Mouse (Mus musculus) intestine, embryonic 16.5 days (tissue): ENCODE measurements around the gene Hsph1. TPM values are rescaled to one million over a fixed set of nuclear protein-coding genes. Genes with fewer than 3 reads are reported as not detected.

ENCODE experiments used
- ATAC-seq: fragments of 200-750 bp; cut with Nextera tagmentation; 2 replicates; pipeline ENCODE4 v1.8.0; 2017; ENCODE audit warnings: moderate TSS enrichment, moderate library complexity
- H3K27ac ChIP-seq: fragments of 300-500 bp; sonication (generic); 2 replicates; pipeline ENCODE4 v1.5.1; 2014; ENCODE audit warnings: mild to moderate bottlenecking, low read length
- H3K27me3 ChIP-seq: fragments of 300-500 bp; sonication (generic); replicated peaks from 2 replicates; pipeline ENCODE4 v1.6.1; 2014; ENCODE audit warnings: low read length, control low read depth, mixed read lengths; ENCODE audit not compliant: control insufficient read depth, insufficient read depth
- H3K36me3 ChIP-seq: fragments of 300-500 bp; sonication (generic); 2 replicates; pipeline ENCODE4 v1.6.1; 2014; ENCODE audit warnings: low read length, control low read depth; ENCODE audit not compliant: control insufficient read depth, insufficient read depth
- H3K4me1 ChIP-seq: fragments of 300-500 bp; sonication (generic); 2 replicates; pipeline ENCODE4 v1.6.1; 2014; ENCODE audit warnings: low read length, control low read depth, mixed read lengths; ENCODE audit not compliant: control insufficient read depth, insufficient read depth
- H3K4me2 ChIP-seq: fragments of 300-500 bp; sonication (generic); 2 replicates; pipeline ENCODE4 v1.6.1; 2014; ENCODE audit warnings: low read depth, low read length, control low read depth
- H3K4me3 ChIP-seq: fragments of 300-500 bp; sonication (generic); 2 replicates; pipeline ENCODE4 v1.5.1; 2014; ENCODE audit warnings: mild to moderate bottlenecking, low read length
- H3K9ac ChIP-seq: fragments of 300-500 bp; sonication (generic); 2 replicates; pipeline ENCODE4 v1.6.1; 2014; ENCODE audit warnings: low read depth, low read length
- H3K9me3 ChIP-seq: fragments of 300-500 bp; sonication (generic); 2 replicates; pipeline ENCODE4 v1.6.1; 2016; ENCODE audit warnings: low read length, control low read depth; ENCODE audit not compliant: control insufficient read depth
- WGBS: fragments of 180-500 bp; shearing (Covaris S2); extraction: QIAGEN DNeasy Blood & Tissue Kit; methylation state at CpG from one replicate; pipeline ENCODE4 v1.1.7; 2014; 5-methylcytosine and 5-hydroxymethylcytosine counted together
- polyA plus RNA-seq: library from polyadenylated mRNA; unstranded; fragments of >200 nt; fragmentation: Nextera tagmentation; extraction: Ambion mirVana; gene quantifications from 2 replicates; pipeline ENCODE4 v1.2.1, GENCODE M21; 2015

Hsph1 gene
- polyA plus RNA-seq, 1 experiment from 2014 or later, result 47.7 TPM

GRCm38 (mm10) chr5:149585231-149585630 is 50.9 kb downstream of the Hsph1 start:
- H3K4me3 ChIP-seq, result no peak overlapping the region
- no peak overlapping the region for H3K9ac ChIP-seq
- WGBS, result 68% methylated on average over 1 of the region's 1 CpGs
- H3K27me3 ChIP-seq, result no peaks in the 10 kb centered on the region
- H3K9me3 ChIP-seq, result no peaks in the 10 kb centered on the region
- no peak overlapping the region for H3K27ac ChIP-seq
- H3K4me1 ChIP-seq, result peaks cover 6% of the 10 kb centered on the region; the same call in 1 of the 2 replicates
- ATAC-seq, result peak; percentile 73
- no peak overlapping the region for H3K4me2 ChIP-seq
- H3K36me3 ChIP-seq, result no peaks in the 10 kb centered on the region

GRCm38 (mm10) chr5:149584154-149584655 is 52.0 kb downstream of the Hsph1 start:
- Histone ChIP-seq H3K9ac (no peak overlapping the region), H3K4me2 (no peak overlapping the region), H3K27me3 (no peaks in the 10 kb centered on the region), H3K9me3 (no peaks in the 10 kb centered on the region), H3K36me3 (no peaks in the 10 kb centered on the region), H3K4me3 (no peak overlapping the region), H3K4me1 (peaks cover 6% of the 10 kb centered on the region; the same call in 1 of the 2 replicates), H3K27ac (no peak overlapping the region)
- no peak for ATAC-seq
- WGBS, result 62% methylated on average over 8 of the region's 8 CpGs

- Histone ChIP-seq H3K9ac (no peak overlapping the region), H3K27ac (no peak overlapping the region), H3K27me3 (no peaks in the 10 kb centered on the region), H3K4me3 (no peak overlapping the region), H3K36me3 (no peaks in the 10 kb centered on the region), H3K4me1 (peaks cover 6% of the 10 kb centered on the region; the same call in 1 of the 2 replicates), H3K4me2 (no peak overlapping the region), H3K9me3 (no peaks in the 10 kb centered on the region)
- WGBS, result 26% methylated on average over 8 of the region's 8 CpGs
- 0 out of 2 replicates have a peak, but pooled peaks have one; percentile 35 for ATAC-seq
Measured at GRCm38 (mm10) chr5:149583507-149583906, 52.7 kb downstream of the Hsph1 start.

DNA sequence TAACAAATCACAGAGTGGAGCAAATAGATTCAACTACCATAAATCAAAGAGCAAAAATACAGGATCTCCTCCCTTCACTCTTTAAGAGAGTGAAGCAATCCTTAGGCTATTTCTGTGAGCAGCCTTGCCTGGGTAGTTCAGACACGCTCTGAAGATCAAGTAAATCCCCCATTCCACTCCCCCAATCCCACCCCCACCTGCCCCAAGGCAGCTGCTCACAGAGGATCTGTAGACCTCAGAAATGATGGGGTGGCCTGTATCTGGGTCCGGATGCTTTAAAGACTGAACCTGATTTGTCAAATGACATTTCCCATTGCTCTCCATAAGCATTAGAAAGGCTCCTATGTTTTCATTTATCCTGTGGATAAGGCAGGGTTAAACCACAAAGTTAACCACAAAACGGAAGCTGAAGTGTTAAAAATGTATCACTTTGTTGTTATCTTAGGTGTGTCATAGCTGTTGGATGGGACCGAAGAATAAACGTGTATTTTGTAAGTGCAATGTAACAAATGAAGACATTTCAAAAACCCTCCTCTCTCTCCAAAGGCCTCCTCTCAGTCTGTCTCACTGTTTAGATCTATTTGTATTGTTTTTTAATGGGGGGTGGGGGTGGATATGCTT is 53.4 kb downstream of the Hsph1 start:
- 50% methylated on average over 5 of the region's 5 CpGs for WGBS
- Histone ChIP-seq H3K9me3 (no peaks in the 10 kb centered on the region), H3K4me2 (no peak overlapping the region), H3K4me3 (no peak overlapping the region), H3K9ac (no peak overlapping the region), H3K4me1 (peaks cover 6% of the 10 kb centered on the region; the same call in 1 of the 2 replicates), H3K36me3 (no peaks in the 10 kb centered on the region), H3K27me3 (no peaks in the 10 kb centered on the region), H3K27ac (no peak overlapping the region)
- no peak for ATAC-seq

- Histone ChIP-seq H3K4me3 (no peak overlapping the region), H3K4me2 (no peak overlapping the region), H3K9ac (no peak overlapping the region), H3K27ac (no peak overlapping the region), H3K36me3 (no peaks in the 10 kb centered on the region), H3K9me3 (no peaks in the 10 kb centered on the region), H3K27me3 (no peaks in the 10 kb centered on the region), H3K4me1 (no peaks in the 10 kb centered on the region)
- 35% methylated on average over 10 of the region's 10 CpGs for WGBS
- no peak for ATAC-seq
Measured at GRCm38 (mm10) chr5:149577449-149577848, 58.7 kb downstream of the Hsph1 start.

DNA sequence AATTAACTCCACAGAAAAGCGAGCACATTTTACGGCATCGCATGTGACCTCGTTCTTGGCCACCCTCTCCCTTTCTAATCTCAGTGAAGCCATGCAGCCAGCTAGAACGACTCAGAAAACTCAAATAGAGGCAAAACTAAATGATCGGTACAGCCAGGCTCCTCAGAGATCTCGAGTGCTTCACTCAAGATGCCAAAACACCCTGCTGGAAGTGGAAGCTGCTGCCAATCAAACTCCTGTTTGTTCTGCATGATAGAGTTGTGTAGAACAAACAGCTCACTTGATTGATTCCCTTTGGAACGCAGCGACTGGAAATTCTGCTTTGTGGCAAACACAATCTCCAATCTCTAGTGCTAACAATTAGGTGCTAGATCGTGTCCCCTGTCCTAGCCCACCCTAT is 59.2 kb downstream of the Hsph1 start:
- Histone ChIP-seq H3K4me2 (no peak overlapping the region), H3K4me1 (no peaks in the 10 kb centered on the region), H3K9ac (no peak overlapping the region), H3K9me3 (no peaks in the 10 kb centered on the region), H3K27me3 (no peaks in the 10 kb centered on the region), H3K36me3 (no peaks in the 10 kb centered on the region), H3K4me3 (no peak overlapping the region), H3K27ac (no peak overlapping the region)
- no peak for ATAC-seq
- WGBS, result 45% methylated on average over 10 of the region's 10 CpGs

GRCm38 (mm10) chr5:149568993-149569392 is 67.2 kb downstream of the Hsph1 start:
- Histone ChIP-seq H3K27me3 (no peaks in the 10 kb centered on the region), H3K9me3 (no peaks in the 10 kb centered on the region), H3K27ac (no peak overlapping the region), H3K4me2 (no peak overlapping the region), H3K36me3 (no peaks in the 10 kb centered on the region), H3K9ac (no peak overlapping the region), H3K4me3 (no peak overlapping the region), H3K4me1 (no peaks in the 10 kb centered on the region)
- WGBS, result 72% methylated on average over 13 of the region's 13 CpGs
- no peak for ATAC-seq

GRCm38 (mm10) chr5:149566957-149567356 is 69.2 kb downstream of the Hsph1 start:
- Histone ChIP-seq H3K9ac (no peak overlapping the region), H3K36me3 (no peaks in the 10 kb centered on the region), H3K4me2 (no peak overlapping the region), H3K27ac (no peak overlapping the region), H3K4me1 (no peaks in the 10 kb centered on the region), H3K27me3 (no peaks in the 10 kb centered on the region), H3K9me3 (no peaks in the 10 kb centered on the region), H3K4me3 (no peak overlapping the region)
- 77% methylated on average over 5 of the region's 5 CpGs for WGBS
- ATAC-seq, result no peak

DNA sequence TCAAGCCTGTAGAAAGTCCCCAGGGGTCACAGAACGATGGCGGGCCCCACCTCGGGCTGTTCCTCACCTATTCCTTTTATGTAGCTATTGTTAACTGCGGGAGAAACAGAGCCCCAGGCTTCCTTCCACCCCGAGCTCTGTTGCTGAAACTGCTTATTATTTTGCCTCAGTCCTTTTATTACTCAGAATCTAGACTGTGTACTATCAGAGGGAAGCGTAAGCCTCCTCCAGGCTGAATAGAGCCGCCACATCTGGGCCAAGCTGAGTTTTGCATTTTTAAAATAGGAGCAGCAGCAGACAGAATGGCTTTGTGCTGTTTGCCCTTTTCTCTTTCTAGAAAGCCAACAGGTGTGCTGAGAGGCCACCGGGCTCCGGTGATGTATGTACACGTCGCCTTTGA is 70.2 kb downstream of the Hsph1 start:
- Histone ChIP-seq H3K27me3 (no peaks in the 10 kb centered on the region), H3K4me1 (no peaks in the 10 kb centered on the region), H3K4me2 (no peak overlapping the region), H3K9ac (no peak overlapping the region), H3K9me3 (no peaks in the 10 kb centered on the region), H3K27ac (no peak overlapping the region), H3K4me3 (no peak overlapping the region), H3K36me3 (no peaks in the 10 kb centered on the region)
- WGBS, result 57% methylated on average over 11 of the region's 11 CpGs
- no peak for ATAC-seq
